Mouse (Mus musculus): ENCODE results near the gene Atp5l.

The Atp5l gene

DNA sequence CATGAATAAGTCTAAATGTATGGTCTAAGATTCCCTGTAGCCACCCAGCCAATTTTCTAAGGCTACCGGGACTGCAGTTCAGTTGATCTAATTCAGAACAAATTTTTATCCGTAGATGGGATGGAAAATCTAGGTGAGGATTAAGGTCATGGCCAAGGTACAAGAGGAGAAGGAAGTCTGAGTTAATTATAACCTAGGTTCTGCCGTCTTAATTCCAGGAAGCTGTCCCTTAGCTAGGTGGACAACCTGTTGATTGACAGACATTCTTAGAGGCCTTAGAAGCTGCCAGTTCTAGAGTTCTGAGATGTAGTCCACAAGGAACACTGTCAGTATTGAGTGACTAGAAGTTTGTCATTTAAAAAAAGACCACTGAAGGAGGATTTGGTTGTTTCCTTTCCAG lies 20.8 kb downstream of the Atp5l start:
- intact Hi-C loops (cut with DNase I) = no loop called here

DNA sequence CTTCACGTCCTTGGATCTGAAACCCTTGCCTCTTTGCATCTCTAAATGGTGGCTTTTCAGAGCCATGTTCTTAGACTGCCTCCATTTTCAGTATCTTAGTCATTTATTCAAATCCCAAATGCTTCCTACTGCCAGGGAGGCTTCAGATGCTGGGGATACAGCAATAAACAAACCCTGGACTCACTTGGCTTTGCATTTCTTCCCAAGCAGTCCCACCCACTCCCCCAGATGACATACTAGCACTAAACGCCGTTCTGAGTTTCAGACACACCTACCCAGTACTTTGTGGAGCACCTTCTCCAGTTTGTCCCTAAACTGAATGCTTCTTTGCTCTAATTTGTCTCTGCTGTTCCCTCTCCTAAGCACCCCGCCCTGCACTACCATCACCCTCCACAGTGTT lies 23.5 kb downstream of the Atp5l start:
- intact Hi-C loops (cut with DNase I) = no loop called here

DNA sequence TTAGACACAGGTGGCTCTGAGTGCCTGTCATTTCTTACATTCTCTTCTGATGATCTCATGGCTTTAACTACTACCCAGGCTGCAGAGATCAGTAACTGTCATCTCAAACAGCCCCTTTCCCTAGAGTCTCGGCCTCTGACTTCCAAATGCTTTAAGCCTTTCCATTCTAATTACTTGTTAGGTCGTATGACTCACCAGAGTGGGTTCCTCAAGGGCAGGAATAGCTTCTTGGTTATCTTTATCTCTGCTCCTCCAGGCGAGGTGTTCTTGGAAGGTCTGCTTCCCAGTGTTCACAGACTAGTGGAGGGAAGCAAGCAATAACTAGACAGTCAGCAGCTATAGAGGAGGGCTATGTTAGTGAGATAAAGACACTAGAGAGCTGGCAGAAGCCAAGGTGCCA lies 27.9 kb downstream of the Atp5l start:
- intact Hi-C loops (cut with DNase I) = no loop called here

DNA sequence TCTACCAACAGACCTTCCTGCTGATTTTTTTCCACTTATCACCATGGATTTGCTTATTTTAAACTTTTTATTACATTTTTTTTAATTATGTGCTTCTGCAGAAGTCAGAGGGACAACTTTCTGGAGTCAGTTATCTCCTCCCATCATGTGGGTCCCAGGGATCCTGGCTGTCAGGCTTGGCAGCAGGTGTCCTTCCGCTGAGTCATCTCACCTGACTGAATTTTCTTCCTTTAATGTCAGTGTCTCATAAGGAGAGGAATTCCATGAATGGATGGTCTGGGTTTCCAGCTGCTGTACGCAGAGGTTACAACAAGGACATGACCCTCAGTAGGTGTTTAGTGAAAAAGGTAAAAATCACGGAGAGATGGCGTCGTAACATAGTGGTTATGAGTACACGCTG lies 29.3 kb downstream of the Atp5l start:
- intact Hi-C loops (cut with DNase I) = no loop called here

DNA sequence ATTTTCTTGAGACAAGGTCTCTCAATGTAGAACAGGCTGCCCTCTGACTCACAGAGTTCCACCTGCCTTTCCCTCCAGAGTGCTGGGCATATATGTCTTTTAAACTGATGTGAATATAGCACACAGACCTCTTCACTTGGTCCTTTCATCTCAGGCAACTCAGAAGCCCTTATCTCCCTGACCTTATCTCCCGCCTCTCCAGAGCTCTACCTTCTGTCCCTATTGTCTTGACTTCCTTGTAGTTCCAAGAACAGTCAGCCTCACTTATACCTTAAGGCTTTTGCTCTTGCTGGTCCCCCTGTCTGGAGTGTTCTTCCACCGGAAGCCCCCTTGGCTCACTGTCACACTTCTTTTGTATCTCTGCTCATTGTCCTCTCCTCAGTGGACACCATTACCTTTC lies 30.4 kb downstream of the Atp5l start:
- intact Hi-C loops (cut with DNase I) = no loop called here

DNA sequence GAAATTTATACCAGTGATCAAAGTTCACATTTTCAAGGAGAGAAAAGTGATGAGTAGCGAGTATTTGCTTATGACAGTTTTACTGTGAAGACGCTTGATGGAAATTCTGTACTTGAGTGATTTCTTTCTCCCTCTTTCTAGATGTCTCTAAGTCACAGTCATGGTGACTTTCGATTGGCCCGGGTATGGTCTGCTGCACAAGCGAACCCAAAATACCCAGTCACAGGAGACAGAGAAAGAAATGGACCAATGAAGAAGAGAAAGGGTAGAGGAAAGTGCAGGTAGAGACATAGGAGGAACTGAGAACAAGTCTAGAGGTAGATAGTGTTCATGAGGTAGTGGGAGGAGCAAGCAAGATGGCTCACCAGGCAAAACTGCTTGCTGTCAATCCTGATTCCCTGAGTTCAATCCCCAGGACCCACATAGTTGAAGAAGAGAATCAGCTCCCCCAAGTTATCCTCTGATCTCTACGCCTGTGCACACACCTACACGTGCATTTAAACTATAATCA lies 32.4 kb downstream of the Atp5l start:
- intact Hi-C loops (cut with DNase I) = no loop called here

DNA sequence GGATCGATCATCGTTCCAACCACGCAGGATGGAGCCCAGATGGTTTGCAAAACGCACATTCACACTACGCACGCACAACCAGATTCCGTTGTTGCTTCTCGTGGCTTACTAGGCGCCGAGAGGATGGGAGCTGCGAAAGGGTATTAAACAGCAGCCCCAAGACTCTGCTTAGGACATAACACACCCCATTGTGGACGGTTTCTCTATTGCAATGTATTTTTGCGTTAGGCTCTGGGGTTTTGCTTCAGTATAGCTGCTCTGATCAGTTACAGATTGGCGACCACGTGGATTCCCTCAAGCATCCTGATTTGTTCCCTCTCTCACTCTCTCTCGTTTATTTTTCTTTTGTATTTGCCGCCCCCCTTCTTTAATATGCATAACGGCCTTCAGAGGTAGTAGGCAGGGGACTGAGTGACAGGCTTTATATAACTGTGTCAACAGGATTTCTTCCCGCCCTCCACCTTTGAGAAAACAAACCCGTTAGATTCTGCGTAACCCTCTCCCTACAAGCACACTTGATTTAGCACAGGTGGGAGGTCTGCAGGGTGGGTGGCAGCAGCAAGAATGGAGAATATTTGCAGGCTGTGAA lies 37.5 kb downstream of the Atp5l start:
- intact Hi-C loops (cut with DNase I) = loop anchor here (5.0 kb wide), 2 partner anchors 34 to 41 kb away; no protein-coding TSS in a partner anchor

DNA sequence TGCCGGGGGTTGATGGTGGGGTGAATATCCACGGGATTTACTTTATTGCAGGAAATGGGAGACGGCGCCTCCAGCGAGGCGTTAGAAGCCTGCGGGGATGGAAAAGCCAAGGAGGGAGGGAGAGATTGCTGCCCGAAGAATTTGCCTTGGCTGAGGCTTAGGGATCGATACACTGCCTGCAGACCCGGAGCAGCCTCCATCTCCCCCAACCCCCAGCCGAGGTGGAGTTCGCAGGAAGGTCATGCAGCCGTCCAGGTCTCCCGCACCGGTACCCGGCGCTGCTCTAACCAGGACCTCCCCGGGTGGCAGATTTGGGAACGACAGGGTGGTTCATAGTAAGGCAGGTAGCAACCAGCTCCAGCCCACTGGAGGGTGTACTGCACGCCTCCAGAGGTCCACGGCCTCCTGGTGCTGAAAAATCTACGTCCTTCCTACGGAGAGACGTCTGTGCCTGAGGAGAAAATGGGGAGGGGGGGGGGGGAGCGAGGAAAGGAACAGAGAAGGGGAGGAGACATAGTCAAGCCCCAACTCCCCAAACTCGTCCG lies 38.0 kb downstream of the Atp5l start:
- intact Hi-C loops (cut with DNase I) = loop anchor here (5.0 kb wide), 2 partner anchors 35 to 40 kb away; no protein-coding TSS in a partner anchor

DNA sequence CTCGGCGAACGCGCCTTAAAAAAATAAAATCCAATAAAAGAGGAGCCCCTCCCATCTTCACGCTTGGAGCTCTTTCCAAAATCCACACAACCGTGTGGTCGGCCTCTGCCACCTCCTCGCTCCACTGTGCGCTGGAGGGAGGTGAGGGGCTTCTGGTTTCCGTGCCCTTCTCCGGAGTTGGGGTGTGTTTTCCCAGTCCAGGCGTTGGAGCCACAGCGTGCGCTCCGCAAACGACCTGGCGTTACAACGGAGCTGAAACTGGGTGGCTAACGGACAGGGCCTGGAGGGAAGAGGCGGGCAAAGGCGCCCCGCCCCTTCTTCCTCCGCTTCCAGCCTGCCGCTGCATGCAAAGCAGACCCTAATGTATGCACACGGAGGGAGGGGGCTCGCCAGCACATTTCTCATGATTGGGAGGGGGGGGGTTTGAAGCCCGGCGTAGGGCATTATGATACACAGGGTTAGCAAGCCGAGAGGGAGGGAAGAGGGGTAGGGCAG lies 38.6 kb downstream of the Atp5l start:
- intact Hi-C loops (cut with DNase I) = loop anchor here (5.0 kb wide), 2 partner anchors 35 to 40 kb away; no protein-coding TSS in a partner anchor

DNA sequence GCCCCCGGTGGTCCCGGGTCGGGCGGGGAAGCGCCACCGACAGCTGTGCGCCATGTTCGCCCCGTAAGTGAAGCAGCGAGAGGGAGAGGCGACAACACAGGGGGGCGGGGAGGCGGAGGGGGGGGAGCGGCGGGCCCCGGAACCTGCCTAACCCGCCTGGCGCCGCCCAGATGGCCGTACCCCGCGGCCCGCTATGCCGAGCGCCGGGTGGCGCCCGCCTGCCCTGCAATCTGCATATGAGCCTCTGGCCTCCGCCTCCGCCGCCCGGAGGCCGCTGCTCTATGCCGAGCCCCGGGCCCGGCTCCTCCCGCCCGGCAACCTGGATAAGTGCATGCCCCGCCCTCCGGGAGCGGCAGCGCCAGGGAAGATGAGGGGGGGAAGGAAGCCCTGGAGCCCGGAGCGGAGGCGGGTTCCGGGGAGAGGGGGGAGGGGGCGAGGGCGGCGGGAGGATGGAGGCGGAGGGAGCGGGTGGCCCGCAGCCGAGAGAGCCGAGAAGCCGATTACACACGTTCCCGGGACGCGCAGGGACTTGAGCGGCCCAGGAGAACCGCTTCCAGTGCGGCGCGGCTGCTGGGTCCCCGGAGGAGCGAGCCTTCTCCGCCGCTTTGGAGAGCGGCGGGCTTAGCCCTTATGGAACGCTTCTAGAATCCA lies 39.2 kb downstream of the Atp5l start, which contains the start of gene Kmt2a:
Kmt2a (minus strand) TSS at position 76 of the 651 bp plus-strand sequence.
- intact Hi-C loops (cut with DNase I) = loop anchor here (5.0 kb wide), 2 partner anchors 36 to 39 kb away; no protein-coding TSS in a partner anchor

DNA sequence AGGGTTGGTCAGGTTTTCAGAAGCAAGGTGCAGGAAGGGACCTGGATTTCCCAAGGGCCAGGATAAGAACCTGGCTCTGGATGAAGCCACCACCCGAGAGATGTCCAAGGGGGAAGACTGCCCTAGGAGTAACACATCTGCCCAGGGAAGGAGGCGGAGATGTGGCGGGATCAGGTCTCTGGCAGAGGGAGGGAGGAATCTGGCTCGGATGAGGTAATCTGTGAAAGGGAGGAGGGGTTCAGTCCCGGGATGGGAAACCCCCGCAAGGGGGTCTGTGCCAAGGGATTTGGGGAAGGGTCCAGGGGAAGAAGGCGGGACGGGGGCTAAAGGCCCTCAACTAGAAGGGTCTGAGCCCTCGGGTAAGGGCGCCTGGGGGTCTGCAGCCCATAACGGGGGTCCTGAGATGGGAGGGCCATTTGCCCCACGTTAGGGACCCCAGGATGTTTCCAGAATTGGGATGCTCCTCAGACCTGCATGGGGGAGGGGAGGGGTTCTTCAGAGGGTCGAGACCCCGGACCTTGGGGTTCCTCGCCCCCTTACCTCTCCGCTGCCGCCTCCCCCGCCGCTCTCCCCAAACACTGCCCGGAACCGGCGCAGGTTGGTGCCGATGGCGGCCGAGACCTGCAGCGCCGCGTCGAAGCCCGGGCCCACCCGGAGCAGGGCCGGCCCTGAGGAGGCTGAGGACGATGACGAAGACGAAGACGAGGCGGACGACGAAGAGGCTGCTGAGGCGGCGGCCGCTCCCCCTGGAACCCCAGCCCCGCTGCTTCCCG lies 40.0 kb downstream of the Atp5l start:
- intact Hi-C loops (cut with DNase I) = loop anchor here (5.0 kb wide), 2 partner anchors 37 to 38 kb away; no protein-coding TSS in a partner anchor

DNA sequence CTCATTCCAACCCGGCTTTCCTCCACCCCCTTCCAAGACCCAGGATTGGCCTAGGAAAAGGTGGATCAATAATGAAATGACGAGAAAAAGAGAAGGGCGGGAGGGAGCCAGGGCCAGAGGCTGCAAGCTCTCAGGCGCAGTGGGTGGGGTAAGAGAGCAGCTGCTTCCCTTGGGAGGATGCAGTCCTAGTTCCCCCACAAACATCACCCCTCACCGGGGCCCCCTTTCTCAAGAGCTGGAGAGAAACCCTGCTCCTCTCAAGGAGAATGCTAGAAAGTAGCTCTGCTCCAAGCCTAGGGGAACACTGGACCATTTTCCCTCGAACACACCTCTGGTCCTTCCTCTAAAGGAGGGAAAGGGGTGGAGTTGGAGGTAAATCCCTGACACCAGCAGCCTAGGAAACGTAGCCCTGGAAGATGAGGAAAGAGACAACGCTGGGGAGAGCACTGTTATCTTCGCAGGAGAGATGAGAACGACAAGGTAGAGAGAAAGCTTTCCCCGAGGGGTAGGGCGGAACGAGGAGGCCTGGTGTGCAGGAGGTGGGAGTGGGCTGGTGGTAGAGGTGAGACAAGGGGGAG lies 40.8 kb downstream of the Atp5l start:
- intact Hi-C loops (cut with DNase I) = loop anchor here (5.0 kb wide), 2 partner anchors 37 to 38 kb away; no protein-coding TSS in a partner anchor

DNA sequence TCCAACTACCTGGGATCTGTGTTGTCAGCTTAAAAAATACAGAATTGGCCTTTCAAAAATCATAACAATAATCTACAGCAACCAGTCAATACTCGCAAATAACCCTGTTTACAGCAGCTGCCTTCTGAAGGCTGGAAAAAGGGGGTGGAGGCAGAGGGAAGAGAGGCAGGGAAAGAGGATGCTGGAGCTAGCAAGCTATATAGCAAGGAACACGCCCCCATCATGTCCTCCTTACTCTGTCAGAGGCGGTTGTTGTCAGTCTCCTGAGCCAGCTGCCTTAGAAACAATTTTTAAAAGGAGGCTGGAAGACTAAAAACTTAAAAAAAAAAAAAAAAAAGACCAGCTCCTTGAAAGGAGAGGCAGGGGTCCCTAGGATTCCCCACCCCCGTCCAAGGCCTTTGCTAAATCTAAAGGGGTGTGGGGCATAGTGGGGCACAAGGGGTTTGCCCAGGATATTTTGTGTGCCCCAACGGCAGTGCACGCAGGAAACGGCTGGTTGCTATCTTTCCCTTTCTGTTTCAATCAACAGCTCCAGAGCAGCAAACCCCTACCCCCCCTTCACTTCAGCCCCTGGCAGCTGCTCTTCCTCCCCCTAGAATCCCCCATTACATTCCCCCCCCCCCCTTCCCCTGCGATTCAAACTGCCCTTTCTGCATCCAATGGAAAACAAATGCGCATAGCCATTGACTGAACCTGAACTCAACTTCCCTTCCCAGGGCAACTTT lies 41.6 kb downstream of the Atp5l start:
- intact Hi-C loops (cut with DNase I) = no loop called here

DNA sequence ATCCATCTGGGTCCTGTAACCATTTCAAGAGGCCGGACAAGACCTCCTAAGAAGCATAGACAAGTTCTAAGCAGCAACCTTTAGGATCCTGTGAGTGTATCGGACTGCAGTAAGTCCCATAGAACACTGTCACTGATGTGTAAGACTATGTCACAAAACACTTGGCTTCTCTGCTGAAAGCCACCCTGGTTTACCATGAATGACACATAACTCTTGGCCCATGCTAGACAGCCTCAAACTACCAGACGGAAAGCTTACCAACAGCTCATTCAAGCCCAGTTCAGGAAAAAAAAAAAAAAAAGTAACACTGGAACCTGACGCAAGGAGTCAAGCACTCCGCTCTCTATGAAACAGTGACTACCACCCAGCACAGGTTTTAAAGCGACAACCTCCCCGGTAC lies 42.9 kb downstream of the Atp5l start:
- intact Hi-C loops (cut with DNase I) = no loop called here

DNA sequence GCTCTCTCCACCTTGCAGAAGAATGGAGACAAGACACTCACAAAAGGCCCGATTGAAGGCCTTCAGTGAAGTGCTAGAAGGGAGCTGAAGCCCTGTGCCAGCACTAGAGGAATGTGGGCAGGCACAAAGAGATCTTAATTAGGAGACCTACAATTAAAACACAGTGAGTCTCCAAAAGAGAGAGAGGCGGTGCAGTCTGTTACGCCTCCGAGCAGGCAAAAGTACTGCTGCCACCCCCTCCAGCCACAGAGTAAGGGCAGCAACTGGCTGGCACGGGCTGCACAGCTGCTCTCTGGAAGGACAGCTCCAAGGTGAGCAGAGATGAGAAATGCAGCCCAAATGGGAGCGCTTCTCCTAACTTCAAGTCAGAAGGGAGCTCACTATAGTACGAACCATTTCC lies 45.1 kb downstream of the Atp5l start:
- intact Hi-C loops (cut with DNase I) = no loop called here

DNA sequence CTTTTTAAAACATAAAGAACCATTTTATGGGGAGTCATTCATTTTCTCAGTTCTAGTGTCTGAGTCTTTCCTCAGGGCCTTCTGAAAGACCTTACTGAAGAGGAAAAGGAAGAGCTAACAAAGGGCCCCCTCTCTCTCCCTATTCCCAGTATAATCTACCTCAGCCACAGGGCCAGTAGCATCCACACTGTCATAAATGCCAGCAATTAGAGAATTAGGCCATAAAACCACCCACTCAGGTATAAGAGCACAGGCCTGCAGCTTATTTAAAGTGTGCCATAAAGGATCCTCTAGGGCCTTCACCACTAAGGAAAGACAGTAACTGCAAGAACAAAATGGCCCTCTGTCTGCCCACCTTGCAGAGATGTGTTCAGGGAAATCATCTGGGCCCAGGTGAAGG lies 46.3 kb downstream of the Atp5l start:
- intact Hi-C loops (cut with DNase I) = no loop called here

DNA sequence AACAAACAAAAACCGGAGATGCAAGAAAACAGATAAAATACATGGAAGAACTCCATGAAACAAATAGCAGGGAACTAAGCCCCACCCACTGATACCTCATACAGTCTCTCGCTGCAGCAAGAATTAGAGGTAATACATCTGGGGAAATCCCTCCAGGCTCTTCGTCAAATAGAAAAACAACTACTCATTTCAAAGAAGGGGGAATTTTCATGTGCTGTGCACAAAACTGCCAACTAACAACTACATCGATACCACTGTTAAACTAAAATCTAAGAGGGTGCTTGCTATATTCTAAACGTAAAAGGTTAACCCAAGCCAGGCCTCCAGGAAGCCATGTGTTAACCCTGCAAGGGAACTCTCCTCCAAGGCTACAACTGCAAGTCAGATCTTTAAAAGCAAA lies 46.9 kb downstream of the Atp5l start:
- intact Hi-C loops (cut with DNase I) = no loop called here

DNA sequence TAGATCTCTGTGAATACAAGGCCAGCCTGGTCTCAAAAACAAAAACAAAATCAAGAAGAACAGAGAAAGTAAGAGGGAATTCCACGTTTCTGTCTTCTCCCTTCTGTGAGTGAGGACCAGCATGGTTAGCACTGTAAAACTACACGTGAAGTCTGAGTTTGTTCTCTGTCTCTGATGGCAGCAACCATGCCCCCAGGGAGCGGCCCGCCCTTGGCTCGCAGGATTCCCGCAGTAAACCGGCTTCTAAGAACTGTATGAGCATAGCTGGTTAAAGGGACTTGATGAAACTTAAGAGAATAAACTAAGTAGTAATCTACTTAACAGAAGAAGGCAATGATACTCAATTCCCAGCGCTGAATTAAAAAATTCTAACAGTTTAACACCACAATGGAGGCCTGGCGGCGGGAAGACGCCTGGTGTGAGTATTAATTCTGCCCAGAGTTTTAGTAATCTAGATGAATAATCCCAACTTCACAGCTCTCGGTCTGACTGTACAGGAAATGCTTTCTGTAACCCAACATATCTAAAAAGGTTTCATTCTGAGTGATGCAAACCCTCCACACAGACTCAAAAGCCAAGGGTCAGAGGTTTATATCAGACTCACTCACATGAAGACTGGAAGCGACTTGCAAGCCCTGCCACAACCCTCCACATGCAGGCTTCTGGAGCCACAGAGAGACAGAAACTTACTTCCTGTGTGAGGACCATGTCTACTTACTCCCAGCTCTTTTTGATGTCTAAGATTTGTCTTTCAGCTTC lies 52.0 kb downstream of the Atp5l start:
- intact Hi-C loops (cut with DNase I) = no loop called here

DNA sequence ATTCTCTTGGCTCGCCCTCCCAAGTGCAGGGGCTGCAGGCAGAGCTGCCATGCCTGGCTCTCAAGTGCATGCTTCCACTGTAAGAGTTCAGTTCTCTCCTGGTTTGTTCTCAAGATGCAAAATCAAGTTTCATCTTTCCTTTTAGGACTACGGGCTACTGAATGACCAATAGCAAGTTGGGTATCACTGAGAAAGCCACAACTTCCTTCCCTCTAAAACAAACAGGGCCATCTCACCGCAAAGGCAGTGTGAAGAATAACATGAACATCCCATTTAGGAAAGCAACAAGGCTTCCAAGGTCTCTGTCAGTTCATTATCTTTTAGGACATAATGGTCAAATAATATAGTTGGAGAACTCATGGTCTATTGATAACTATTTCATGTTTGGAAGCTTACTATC lies 52.9 kb downstream of the Atp5l start:
- intact Hi-C loops (cut with DNase I) = no loop called here

Data from adrenal gland (tissue).